29 mouse cellular contexts compared by ENCODE assay signal in the genomic region with DNA sequence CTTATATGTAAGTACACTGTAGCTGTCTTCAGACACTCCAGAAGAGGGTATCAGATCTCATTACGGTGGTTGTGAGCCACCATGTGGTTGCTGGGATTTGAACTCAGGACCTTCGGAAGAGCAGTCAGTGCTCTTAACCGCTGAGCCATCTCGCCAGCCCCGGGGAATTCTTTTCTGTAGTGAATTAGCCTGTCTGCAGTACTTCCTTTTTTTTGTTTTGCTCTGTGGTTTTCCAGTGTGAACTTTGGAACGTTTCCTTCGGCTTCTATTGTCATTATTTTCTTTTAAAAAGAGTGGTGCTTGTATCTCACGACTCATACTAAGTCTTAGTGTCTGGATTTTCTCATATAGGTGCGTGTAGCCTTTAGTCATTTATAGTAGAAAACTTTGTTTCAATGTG. TPM values are rescaled to one million over a fixed set of nuclear protein-coding genes. Genes with fewer than 3 reads are reported as not detected.
"Had no signal": no experiment of that assay in that cellular context is flagged by ENCODE, and none has a peak within 500 bp of the region (broad histone marks: within the 10 kb centered on the region; RNA-seq: fewer than 3 reads in every experiment).

No protein-coding gene starts in this region.

RNA-seq across cellular contexts. Expression of gene F13b, which starts 58.4 kb away (rescaled TPM):
- total RNA-seq: left cerebral cortex, adult 8-10 months; left cerebral cortex, postnatal 10 days; left cerebral cortex, postnatal 14 days; left cerebral cortex, postnatal 25 days; left cerebral cortex, postnatal 36 days; left cerebral cortex, postnatal 4 days; megakaryocyte-erythroid progenitor cell, adult 5-6 weeks; midbrain, postnatal 0 days; monocyte, adult 5-6 weeks had no signal
- polyA plus RNA-seq: limb, embryonic 10.5 days; limb, embryonic 11.5 days; limb, embryonic 12.5 days; limb, embryonic 13.5 days; limb, embryonic 14.5 days; lung, adult 2 months; lung, embryonic 14.5 days; lung, embryonic 15.5 days; lung, embryonic 16.5 days; macrophage; midbrain, embryonic 10.5 days; midbrain, embryonic 11.5 days; midbrain, embryonic 12.5 days; midbrain, embryonic 13.5 days; midbrain, embryonic 14.5 days; midbrain, embryonic 15.5 days; midbrain, embryonic 16.5 days; midbrain, postnatal 0 days; myocyte; neural tube, embryonic 11.5 days; neural tube, embryonic 12.5 days had no signal
